Mouse (Mus musculus): ENCODE results near the gene Dnase1.
"Not testable (repeated sequence)": the region's sequence is repeated elsewhere in the genome, so short reads cannot be mapped to it uniquely, and the experiment has no call there.

Gene Dnase1

GRCm38 (mm10) chr16:4041646-4042045 lies 4.9 kb downstream of the Dnase1 start:
- no peak for DNase-seq (ENCODE audit: extremely low spot score, low read depth, low spot score)

DNA sequence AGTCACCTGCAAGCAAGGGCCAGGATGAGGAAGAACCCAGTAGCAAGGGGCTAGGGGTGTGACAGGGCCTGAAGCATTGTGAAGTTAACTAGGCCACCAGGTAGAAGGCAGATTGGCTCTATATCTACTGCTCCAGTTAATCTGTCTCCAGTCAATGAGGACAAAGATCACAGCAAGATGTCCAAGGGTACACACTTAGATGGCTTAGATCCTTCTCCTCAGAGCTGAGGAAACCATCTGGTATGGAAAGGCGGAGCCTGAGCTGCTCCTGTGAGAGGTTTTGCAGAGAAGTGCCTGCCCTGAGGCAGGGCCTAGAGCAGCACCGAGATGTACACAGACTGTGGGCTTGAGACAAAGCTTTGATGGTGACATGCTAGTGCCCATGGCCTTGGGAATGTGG lies 7.4 kb downstream of the Dnase1 start:
- DNase-seq (ENCODE audit: extremely low spot score, low read depth, low spot score), result no peak

GRCm38 (mm10) chr16:4045524-4045923 lies 8.8 kb downstream of the Dnase1 start:
- DNase-seq (ENCODE audit: extremely low spot score, low read depth, low spot score), result no peak

DNA sequence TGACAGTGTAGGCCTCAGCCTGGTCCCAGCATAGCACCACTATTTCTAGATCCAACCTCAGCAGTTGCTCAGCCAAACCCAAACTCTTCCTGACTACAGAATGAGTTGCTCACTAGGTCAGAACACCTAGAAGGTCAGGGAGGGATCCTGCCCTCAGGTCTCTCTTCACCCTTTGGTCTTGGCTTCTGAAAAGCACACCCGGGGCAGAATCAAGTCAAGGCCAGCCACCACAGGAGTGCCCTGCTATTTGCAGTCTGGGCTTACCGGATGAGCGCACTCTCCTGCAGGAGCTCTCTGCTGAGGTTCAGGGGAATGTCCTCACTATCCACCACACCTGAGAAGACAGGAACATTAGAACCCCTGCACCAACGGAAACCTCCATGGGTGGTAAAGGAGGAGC lies 15.9 kb downstream of the Dnase1 start:
- no peak for DNase-seq (ENCODE audit: extremely low spot score, low read depth, low spot score)

GRCm38 (mm10) chr16:4053811-4054210 lies 17.1 kb downstream of the Dnase1 start:
- no peak for DNase-seq (ENCODE audit: extremely low spot score, low read depth, low spot score)

- no peak for DNase-seq (ENCODE audit: extremely low spot score, low read depth, low spot score)
Measured at GRCm38 (mm10) chr16:4064945-4065344, 28.2 kb downstream of the Dnase1 start.

DNA sequence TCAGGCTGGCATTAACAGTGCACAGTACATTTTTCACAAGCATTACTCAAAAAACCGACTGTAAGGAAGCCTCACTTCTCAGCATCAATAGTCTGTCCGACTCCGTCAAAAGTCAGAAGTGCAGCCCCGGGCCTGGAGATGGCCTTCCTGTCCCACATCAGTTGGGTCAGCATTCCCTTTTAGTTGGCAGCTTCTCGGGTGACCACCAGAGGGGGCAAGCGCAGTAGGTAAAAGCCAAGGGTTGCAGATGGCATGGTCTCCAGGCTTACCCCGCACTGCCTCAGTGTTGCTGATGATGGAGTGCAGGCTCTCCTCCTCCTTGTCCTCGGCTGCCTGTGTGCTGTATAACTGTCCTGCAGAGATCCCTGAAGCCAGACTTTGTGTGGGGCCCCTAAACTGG lies 31.8 kb downstream of the Dnase1 start:
- no peak for DNase-seq (ENCODE audit: extremely low spot score, low read depth, low spot score)

DNA sequence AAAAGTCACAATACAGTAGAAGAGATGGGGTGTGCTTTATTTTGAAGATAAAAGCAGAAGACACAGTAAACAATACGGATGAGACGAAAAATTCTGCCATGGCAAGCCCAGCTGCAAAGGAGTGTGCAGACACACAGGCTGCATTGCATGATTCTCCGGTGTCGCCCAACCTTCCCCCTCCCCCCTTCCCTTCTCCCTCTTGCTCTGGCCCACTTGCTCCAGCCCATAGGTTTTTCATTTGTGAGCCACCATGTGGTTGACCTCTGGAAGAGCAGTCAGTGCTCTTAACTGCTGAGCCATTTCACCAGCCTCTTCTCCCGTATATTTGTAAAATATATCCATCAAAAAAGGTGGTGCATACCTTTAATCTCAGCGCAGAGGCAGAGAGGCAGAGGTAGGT lies 37.6 kb downstream of the Dnase1 start:
- DNase-seq (ENCODE audit: extremely low spot score, low read depth, low spot score), result no peak

DNA sequence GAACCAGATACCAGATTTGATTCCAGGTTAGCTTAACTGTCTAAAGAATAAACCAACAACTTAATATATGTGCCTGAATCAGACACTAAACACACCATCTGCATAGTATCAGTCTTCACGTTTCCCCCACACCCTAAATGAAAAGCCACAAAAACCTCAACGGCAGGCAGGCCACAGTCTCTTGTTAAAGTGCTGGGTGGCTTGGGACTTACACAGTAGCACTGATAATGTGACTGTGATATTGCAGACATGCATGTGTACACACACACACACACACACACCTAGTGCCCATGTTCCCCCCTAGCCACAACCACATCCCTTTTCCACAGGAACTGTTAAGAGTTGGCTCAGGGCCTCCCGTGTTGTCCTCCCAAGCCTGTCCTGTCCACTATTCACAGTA lies 38.1 kb downstream of the Dnase1 start:
- DNase-seq (ENCODE audit: extremely low spot score, low read depth, low spot score), result no peak

DNA sequence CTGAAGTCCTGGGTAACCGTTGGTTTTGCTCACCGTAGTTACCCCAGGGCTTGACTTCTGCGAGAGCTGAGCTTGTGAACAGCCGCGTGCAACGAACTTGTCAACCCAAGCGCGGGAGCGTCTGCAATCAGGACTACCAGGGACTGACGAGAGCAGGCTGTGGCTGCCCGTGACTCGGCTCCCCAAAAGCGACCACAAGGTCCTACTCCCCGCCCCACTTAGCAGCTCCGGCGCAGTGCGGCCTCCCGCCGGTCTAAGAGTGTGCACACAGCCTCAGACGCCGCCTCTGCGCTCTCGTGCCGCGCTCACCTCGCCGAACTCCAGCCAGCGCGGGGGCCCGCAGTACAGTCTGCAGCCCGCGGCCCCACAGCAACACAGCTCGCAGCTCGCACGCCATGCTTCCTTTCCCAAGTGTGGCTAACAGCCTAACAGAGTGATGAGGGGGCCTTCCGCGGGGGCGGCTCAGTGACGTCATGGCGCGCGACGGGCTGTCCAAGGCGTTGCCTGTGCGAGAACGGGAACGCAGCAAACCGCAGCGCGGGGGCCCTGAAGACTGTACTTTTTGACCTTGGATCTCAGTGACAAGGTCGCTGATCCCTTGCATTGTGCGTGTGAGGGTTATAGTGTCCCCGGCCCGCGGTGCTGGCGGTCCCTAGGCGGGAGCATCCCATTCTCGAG lies 40.8 kb downstream of the Dnase1 start, which contains the start of gene Trap1:
Trap1 (minus strand) TSS at position 444 of the 678 bp plus-strand sequence.
- DNase-seq (ENCODE audit: extremely low spot score, low read depth, low spot score), result peak; percentile 53

GRCm38 (mm10) chr16:4078302-4078701 lies 41.6 kb downstream of the Dnase1 start:
- DNase-seq (ENCODE audit: extremely low spot score, low read depth, low spot score), result not testable (repeated sequence)

DNA sequence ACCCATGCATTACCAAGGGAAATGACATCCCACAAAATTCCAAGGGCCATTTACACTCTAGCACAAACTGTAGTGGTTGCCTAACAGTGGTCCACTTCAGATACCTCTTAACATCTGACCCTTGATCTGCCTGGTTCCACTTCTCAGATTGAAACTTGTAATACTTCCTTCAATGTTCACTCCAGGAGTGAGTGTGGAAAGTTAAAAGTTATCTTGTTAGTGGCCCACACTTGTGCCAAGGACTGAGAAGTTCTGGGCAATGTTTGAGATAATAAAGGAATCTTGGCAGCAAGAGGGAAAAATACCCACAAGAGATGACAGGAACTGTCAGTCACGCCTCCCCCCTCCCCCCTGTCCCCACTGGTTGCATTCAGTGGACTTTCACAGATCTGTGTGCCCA lies 42.9 kb downstream of the Dnase1 start:
- no peak for DNase-seq (ENCODE audit: extremely low spot score, low read depth, low spot score)

DNA sequence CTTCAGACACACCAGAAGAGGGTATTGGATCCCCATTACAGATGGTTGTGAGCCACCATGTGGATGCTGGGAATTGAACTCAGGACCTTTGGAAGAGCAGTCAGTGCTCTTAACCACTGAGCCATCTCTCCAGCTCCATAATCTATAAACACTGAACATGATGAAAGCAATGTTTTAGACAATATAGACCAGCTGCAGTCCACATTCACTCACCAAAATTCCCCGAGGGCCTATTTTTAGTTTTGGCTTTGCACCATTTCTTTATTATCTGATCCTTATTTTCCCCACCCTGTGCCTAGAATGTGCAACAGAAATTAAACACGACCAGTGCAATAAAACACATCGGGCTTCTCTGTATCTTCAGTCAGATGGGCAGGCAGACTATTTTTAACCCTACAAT lies 43.7 kb downstream of the Dnase1 start:
- DNase-seq (ENCODE audit: extremely low spot score, low read depth, low spot score), result not testable (repeated sequence)

GRCm38 (mm10) chr16:4085051-4085450 lies 48.3 kb downstream of the Dnase1 start:
- DNase-seq (ENCODE audit: extremely low spot score, low read depth, low spot score), result no peak

DNA sequence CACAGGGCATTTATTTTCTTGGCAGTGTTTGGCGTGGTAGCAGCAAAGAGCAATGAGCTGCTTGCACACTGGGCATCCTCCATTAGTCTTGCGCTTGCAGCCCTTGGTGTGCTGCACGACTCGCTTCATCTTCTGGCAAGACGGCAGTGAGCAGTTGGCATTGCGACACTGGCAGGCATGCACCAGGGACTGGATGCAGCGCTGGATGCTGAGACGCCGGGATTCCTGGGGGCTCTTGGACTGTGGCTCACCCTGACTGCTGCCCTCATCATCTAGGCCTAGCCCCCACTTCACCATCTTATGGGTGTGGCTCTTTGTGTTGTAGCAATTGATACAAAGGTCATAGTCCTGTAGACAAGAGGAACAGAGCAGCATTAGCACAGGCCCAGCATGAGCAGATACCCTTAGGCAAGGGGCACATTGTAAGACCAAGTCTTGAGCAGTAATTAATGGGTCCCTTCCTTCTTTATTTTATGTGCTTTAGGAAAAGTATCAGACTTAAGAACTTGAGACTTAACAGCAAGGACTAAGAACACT lies 49.2 kb downstream of the Dnase1 start:
- DNase-seq (ENCODE audit: extremely low spot score, low read depth, low spot score), result no peak

- no peak for DNase-seq (ENCODE audit: extremely low spot score, low read depth, low spot score)
Measured at GRCm38 (mm10) chr16:4087214-4087913, 50.6 kb downstream of the Dnase1 start.
